Mouse (Mus musculus) liver, embryonic 14.5 days (tissue): ENCODE data around the gene Gm28041. TPM values are rescaled to one million over a fixed set of nuclear protein-coding genes. Genes with fewer than 3 reads are reported as not detected.
"Not testable (repeated sequence)": the region's sequence is repeated elsewhere in the genome, so short reads cannot be mapped to it uniquely, and the experiment has no call there.

ENCODE experiments used
- ATAC-seq: fragments of 200-750 bp; cut with Nextera tagmentation; 2 replicates; pipeline ENCODE4 v1.8.0; 2017; ENCODE audit warnings: moderate number of reproducible peaks, mild to moderate bottlenecking, moderate library complexity; ENCODE audit not compliant: insufficient read depth
- DNase-seq, 3 experiments: peaks; one replicate each; pipeline ENCODE4 v3.0.0-alpha.2; 2012 to 2013; ENCODE audit warnings: low read depth in 3 of 3, low spot score in 3 of 3
- H3K27ac ChIP-seq: fragments of 300-500 bp; sonication (generic); 2 replicates; pipeline ENCODE4 v1.5.1; 2014; ENCODE audit warnings: moderate library complexity, mild to moderate bottlenecking, control low read depth, inconsistent platforms
- H3K27me3 ChIP-seq: fragments of 300-500 bp; sonication (generic); 2 replicates; pipeline ENCODE4 v1.6.1; 2014; ENCODE audit warnings: mild to moderate bottlenecking, low read length, moderate library complexity; ENCODE audit not compliant: control insufficient read depth, insufficient read depth
- H3K36me3 ChIP-seq: fragments of 300-500 bp; sonication (generic); replicated peaks from 2 replicates; pipeline ENCODE4 v1.6.1; 2014; ENCODE audit warnings: low read depth; ENCODE audit not compliant: control insufficient read depth, insufficient read depth
- H3K4me1 ChIP-seq, 2 experiments: fragments of 200-500 bp in 1 of 2; fragments of 300-500 bp in 1 of 2; sonication (generic) in 1 of 2; replicated peaks; 2 replicates each; pipeline ENCODE4 v1.6.1; 2012 to 2014; ENCODE audit warnings: antibody characterized with exemption in 1 of 2, inconsistent platforms in 1 of 2, low read length in 1 of 2; ENCODE audit not compliant: control insufficient read depth in 2 of 2, insufficient read depth in 2 of 2
- H3K4me2 ChIP-seq: fragments of 300-500 bp; sonication (generic); 2 replicates; pipeline ENCODE4 v1.6.1; 2014; ENCODE audit warnings: low read depth, mild to moderate bottlenecking, control low read depth, moderate library complexity
- H3K4me3 ChIP-seq, 2 experiments: fragments of 200-500 bp in 1 of 2; fragments of 300-500 bp in 1 of 2; sonication (generic) in 1 of 2; 2 replicates each; pipeline ENCODE4 v1.5.1; 2012 to 2014; ENCODE audit warnings: low read depth in 2 of 2, low read length in 2 of 2, mild to moderate bottlenecking in 2 of 2, control low read depth in 1 of 2, inconsistent platforms in 1 of 2, moderate library complexity in 1 of 2; ENCODE audit not compliant: insufficient read depth in 1 of 2
- H3K9ac ChIP-seq: fragments of 300-500 bp; sonication (generic); replicated peaks from 2 replicates; pipeline ENCODE4 v1.6.1; 2014; ENCODE audit warnings: mild to moderate bottlenecking, control low read depth, moderate library complexity
- H3K9me3 ChIP-seq: fragments of 300-500 bp; sonication (generic); 2 replicates; pipeline ENCODE4 v1.6.1; 2016; ENCODE audit warnings: low read length, mixed read lengths; ENCODE audit not compliant: control insufficient read depth
- CTCF ChIP-seq: IDR thresholded peaks from 2 replicates; pipeline ENCODE4 v1.5.1; 2016; ENCODE audit warnings: antibody characterized with exemption, low read depth, control low read depth
- EP300 ChIP-seq: IDR thresholded peaks from 2 replicates; pipeline ENCODE4 v1.6.1; 2016; ENCODE audit warnings: antibody characterized with exemption, low read depth
- WGBS: fragments of 180-500 bp; shearing (Covaris S2); extraction: QIAGEN DNeasy Blood & Tissue Kit; methylation state at CpG from one replicate; pipeline ENCODE4 v1.1.7; 2014; ENCODE audit not compliant: insufficient replicate concordance; 5-methylcytosine and 5-hydroxymethylcytosine counted together
- polyA plus RNA-seq, 2 experiments: library from polyadenylated mRNA; depleted of rRNA in 1 of 2; stranded (reverse) in 1 of 2; unstranded in 1 of 2; fragments of >200 nt; fragmentation: Nextera tagmentation in 1 of 2; extraction: Ambion mirVana in 1 of 2; gene quantifications; 2 replicates each; pipeline versions ENCODE4 v1.2.1 to v1.2.3; 2012 to 2014

Gene Gm28041
- polyA plus RNA-seq (2012; rRNA removed) (0.10 TPM in 1 of 2 replicates, not detected in the other), polyA plus RNA-seq (2014; fragmentation: Nextera tagmentation; extraction: Ambion mirVana) (0.19 and 0.34 TPM in 2 replicates)

DNA sequence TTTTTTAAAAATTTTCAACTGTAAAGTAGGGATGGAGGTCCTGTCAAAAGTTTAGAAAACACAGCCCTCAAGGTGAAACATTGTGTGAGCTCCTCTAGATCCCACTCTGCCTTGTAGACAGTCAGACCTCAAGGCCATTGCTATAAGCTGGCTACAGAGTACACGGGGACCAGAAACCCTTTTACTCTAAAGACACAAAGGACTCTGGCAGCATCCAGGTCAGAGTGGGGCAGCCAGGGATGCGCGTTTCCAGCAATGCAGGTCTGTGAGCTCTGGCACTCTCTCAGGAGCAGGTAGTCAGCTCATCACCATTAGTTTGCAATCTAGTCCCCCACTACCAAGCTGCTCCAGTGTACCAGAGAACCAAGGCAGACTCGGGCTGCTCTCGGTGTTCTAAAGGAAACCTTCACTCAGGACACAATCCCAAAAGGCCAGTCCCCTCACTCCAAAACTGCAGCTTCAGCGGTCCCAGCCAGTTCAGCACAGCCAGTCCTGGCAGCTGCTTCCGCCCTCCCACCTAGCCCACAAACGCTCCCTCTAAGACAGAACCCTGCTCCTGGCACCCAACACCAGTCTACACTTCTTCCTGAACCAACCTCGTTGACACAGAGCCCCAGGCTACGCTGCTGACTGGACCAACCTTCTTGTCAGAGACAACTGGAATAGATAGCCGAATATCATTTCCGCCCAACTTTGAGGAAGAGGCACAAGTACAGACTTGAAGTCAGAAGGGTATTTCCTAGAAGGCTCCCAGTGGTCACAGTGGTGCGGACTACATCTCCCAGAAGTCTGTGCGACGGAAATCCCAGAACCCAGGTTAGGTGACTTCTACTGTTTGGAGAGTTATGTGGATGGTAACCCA, at the start of gene Gm28041, which contains the start of gene Zfp456:
Gene Gm28041, minus strand, starts transcription at position 684 of the 862 bp plus-strand sequence.
Gene Zfp456, minus strand, starts transcription at position 761 of the 862 bp plus-strand sequence.
- not testable (repeated sequence) for H3K27ac ChIP-seq, H3K9me3 ChIP-seq, H3K4me1 ChIP-seq, H3K27me3 ChIP-seq, H3K36me3 ChIP-seq
- DNase-seq = peak; percentile 58 to 76 (median 62)
- ATAC-seq = peak; percentile 93
- 7% methylated on average over 13 of the region's 15 CpGs for WGBS
- peak within 1 kb of the TSS; percentile 51 to 82 for H3K4me3 ChIP-seq
- H3K9ac ChIP-seq = peak within 1 kb of the TSS; percentile 50
- peak within 1 kb of the TSS; percentile 60 for H3K4me2 ChIP-seq

- 74% methylated on average over 2 of the region's 2 CpGs for WGBS
- not testable (repeated sequence) for H3K9me3 ChIP-seq, DNase-seq
Measured at GRCm38 (mm10) chr13:67422532-67422931, 47.0 kb upstream of the Gm28041 start.

DNA sequence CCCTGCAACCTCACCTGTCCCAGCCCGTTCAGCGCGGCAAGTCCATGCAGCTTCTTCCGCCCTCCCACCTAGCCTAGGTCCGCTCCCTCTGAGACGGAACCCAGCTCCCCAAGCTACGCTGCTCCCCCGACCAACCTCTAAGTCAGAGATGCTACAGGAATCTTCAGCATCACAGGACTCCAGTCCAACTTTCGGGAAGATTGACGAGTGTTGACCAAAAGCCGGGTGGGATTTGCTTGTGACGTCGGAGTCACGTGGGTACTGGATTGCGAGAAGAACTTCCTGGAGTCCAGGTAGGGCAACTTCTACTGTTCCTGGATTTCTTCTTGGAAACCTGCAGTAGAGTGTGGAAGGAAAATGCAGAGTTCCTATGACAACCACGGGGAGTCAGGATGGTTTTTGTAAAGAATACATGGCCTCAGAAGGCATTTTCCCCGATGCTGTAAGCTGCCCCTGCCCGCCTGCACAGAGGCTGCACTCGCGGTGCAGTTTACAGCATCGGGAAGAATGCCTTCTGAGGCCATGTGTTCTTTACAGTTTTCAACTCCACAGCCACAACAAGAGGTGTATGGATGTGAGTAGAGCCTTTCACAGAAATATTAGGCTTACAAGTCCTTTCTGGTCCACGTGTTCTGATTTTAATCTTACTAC, 45.8 kb upstream of the Gm28041 start, which contains the start of gene Zfp459:
Gene Zfp459, minus strand, starts transcription at position 212 of the 651 bp plus-strand sequence.
- Histone ChIP-seq H3K36me3 (no peaks in the 10 kb centered on the region), H3K4me1 (peaks cover 0 to 2% of the 10 kb centered on the region in 2 experiments; a peak in 1 of 4 replicates), H3K9me3 (no peaks in the 10 kb centered on the region), H3K4me2 (peak within 1 kb of the TSS; percentile 74), H3K27ac (no peak within 1 kb of the TSS), H3K27me3 (no peaks in the 10 kb centered on the region), H3K4me3 (peak within 1 kb of the TSS; percentile 51 to 74), H3K9ac (peak within 1 kb of the TSS; percentile 25)
- no peak for TF ChIP-seq EP300
- no peak for TF ChIP-seq CTCF
- WGBS = 2% methylated on average over 22 of the region's 22 CpGs
- peak; percentile 66; the same call in 1 of the 2 replicates for ATAC-seq
- peak in 2 of 3 experiments; percentile 5 to 20 for DNase-seq

More at GRCm38 (mm10) chr13:67422532-67422931, 47.0 kb upstream of the Gm28041 start:
- H3K9ac ChIP-seq, H3K4me1 ChIP-seq, H3K4me3 ChIP-seq, H3K27me3 ChIP-seq, ATAC-seq, H3K36me3 ChIP-seq, H3K4me2 ChIP-seq, H3K27ac ChIP-seq: not testable (repeated sequence)

DNA sequence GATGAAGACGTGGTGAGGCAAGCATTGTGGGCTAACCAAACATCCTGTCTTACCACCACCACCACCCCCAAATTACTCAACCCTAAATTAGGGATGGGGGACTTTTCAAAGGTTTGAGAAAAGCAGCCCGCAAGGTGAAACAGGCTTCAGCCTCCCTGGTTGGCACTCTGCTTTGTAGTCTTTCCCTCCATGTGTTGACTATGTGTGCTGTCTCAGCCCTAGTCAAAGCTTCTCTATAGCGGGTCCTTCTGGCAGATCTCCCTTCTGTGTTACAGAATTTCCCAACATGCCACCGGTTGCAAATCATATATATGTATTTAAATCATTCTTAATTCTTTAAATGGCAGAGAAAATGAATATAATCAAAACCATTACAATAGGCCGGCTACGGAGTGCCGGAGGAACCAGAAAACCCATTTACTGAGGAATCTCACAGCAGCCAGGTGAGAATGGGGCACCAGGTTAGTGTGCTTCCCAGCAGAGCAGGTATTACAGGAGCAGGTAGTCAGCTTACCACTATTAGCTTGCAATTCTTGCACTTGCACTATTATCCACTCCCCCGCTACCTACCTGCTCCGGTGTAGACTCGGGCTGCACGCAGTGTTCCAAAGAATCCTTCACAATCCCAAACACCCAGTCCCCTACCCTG, 45.1 kb upstream of the Gm28041 start:
- DNase-seq (no peak), ATAC-seq (no peak)
- Histone ChIP-seq H3K4me3 (peak overlapping the region; percentile 51 to 74), H3K27me3 (no peaks in the 10 kb centered on the region), H3K4me2 (peak overlapping the region; percentile 74), H3K4me1 (peaks cover 0 to 2% of the 10 kb centered on the region in 2 experiments; a peak in 1 of 4 replicates), H3K9ac (peak overlapping the region; percentile 25), H3K9me3 (no peaks in the 10 kb centered on the region), H3K36me3 (no peaks in the 10 kb centered on the region), H3K27ac (no peak overlapping the region)
- no peak for TF ChIP-seq EP300
- no peak for TF ChIP-seq CTCF
- 40% methylated on average over 11 of the region's 11 CpGs for WGBS
